Comparison of ENCODE assay signal across 8 mouse cellular contexts in the genomic region with DNA sequence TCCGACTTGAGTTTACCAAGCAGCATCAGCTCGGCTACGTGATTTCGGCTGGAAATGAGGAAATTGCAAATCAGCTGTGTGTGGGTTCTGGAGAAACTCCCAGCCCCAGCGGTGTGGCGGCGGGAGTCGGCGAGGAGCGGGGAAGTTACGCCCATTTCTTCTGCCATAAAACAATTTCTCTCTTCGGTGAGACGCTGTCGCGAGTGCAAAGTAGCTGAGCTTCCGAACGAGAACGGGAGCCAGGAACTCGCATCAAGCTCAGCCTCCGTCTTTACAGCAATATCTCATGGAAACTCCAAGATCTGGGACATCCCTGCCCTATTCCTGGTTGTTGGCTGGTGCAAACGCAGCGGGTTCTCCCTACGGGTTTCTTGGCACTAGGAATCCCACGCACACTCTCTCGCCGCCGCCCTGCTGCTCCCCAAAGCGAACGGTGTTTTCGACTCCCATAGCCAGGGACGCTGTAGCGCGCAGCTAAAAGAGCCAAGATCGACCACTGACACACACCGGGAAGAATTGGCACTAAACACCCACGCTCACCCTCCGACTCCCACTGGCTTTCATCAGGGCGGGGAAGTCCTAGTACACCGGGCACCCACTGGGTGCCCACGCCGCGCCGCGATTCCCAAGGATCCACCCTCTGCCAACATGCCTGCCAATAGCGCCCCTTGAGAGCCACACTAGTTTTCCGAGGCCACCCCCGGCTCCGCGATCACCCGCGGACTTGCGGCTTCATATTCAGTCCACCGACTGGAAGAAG. TPM values are rescaled to one million over a fixed set of nuclear protein-coding genes. Genes with fewer than 3 reads are reported as not detected.
DNase-seq lines count a peak whose midpoint lies in the region; ATAC-seq and TF ChIP-seq lines count a peak whose summit lies in the region.

No protein-coding gene starts in this region.

- peak; percentile 17; the same call in 1 of the 2 replicates for TF ChIP-seq CTCF in forebrain, postnatal 0 days (IDR thresholded peaks at IDR 0.05; ENCODE audit: low read depth)

- peak; percentile 26; the same call in 1 of the 2 replicates for ATAC-seq in forebrain, postnatal 0 days
- no peak for ATAC-seq in intestine, embryonic 15.5 days
- ATAC-seq in midbrain, embryonic 14.5 days (ENCODE audit: low FRiP score, low TSS enrichment), result no peak
- ATAC-seq in stomach, embryonic 16.5 days (ENCODE audit: insufficient read depth, low FRiP score), result no peak

- peak overlapping the region; percentile 100 for H3K4me2 ChIP-seq in forebrain, postnatal 0 days (ENCODE audit: low read depth)
- peak overlapping the region; percentile 99 for H3K4me2 ChIP-seq in intestine, embryonic 15.5 days (replicated peaks)
- peak overlapping the region; percentile 81 for H3K4me2 ChIP-seq in midbrain, embryonic 14.5 days (ENCODE audit: low read length)
- H3K4me2 ChIP-seq in stomach, embryonic 16.5 days (ENCODE audit: low read depth, low read length), result peak overlapping the region; percentile 99

- peak; percentile 19 for DNase-seq in gastrocnemius, postnatal 10 days
- no peak for DNase-seq in gastrocnemius, adult 18-20 months (ENCODE audit: low spot score)
- peak; percentile 64 for DNase-seq in cerebellum, adult 8-10 months
- peak; percentile 71 for DNase-seq in forebrain, postnatal 0 days
- DNase-seq in left cerebral cortex, postnatal 36 days (ENCODE audit: low spot score in 2 of 2), result peak; percentile 70 to 77
- DNase-seq in midbrain, embryonic 14.5 days, result peak; percentile 70

- H3K9ac ChIP-seq in forebrain, postnatal 0 days, result peak overlapping the region; percentile 58
- peak overlapping the region; percentile 67 for H3K9ac ChIP-seq in intestine, embryonic 15.5 days
- peak overlapping the region; percentile 80 for H3K9ac ChIP-seq in midbrain, embryonic 14.5 days (replicated peaks; ENCODE audit: low read length)
- H3K9ac ChIP-seq in stomach, embryonic 16.5 days (ENCODE audit: low read length), result peak overlapping the region; percentile 78

- peak overlapping the region; percentile 82; the same call in 1 of the 2 replicates for H3K27ac ChIP-seq in forebrain, postnatal 0 days (ENCODE audit: low read depth, low read length)
- peak overlapping the region; percentile 76; the same call in 1 of the 2 replicates for H3K27ac ChIP-seq in intestine, embryonic 15.5 days
- peak overlapping the region; percentile 85 for H3K27ac ChIP-seq in midbrain, embryonic 14.5 days (replicated peaks; ENCODE audit: low read depth, low read length)
- no peak overlapping the region for H3K27ac ChIP-seq in stomach, embryonic 16.5 days (ENCODE audit: low read length)

- no peaks in the 10 kb centered on the region for H3K36me3 ChIP-seq in forebrain, postnatal 0 days (ENCODE audit: insufficient read depth)
- H3K36me3 ChIP-seq in intestine, embryonic 15.5 days, result no peaks in the 10 kb centered on the region
- H3K36me3 ChIP-seq in midbrain, embryonic 14.5 days (ENCODE audit: control insufficient read depth, insufficient read depth, low read length), result no peaks in the 10 kb centered on the region
- no peaks in the 10 kb centered on the region for H3K36me3 ChIP-seq in stomach, embryonic 16.5 days (ENCODE audit: control insufficient read depth, insufficient read depth, low read length)

- WGBS in forebrain, postnatal 0 days, result under 1% methylated on average over 53 of the region's 53 CpGs
- under 1% methylated on average over 53 of the region's 53 CpGs for WGBS in intestine, embryonic 15.5 days
- WGBS in midbrain, embryonic 14.5 days, result 0% methylated on average over 53 of the region's 53 CpGs
- WGBS in stomach, embryonic 16.5 days, result under 1% methylated on average over 53 of the region's 53 CpGs

- intact Hi-C loops in left cerebral cortex, postnatal 36 days (cut with DNase I), result loop anchor here (2.0 to 5.0 kb wide), 5 partner anchors 74 to 374 kb away; no protein-coding TSS in a partner anchor

- H3K27me3 ChIP-seq in forebrain, postnatal 0 days (ENCODE audit: insufficient read depth, low read length), result no peaks in the 10 kb centered on the region; the same call in 1 of the 2 replicates
- no peaks in the 10 kb centered on the region for H3K27me3 ChIP-seq in intestine, embryonic 15.5 days (replicated peaks)
- 0 out of 2 replicates have a peak, but pooled peaks cover 4% of the 10 kb centered on the region for H3K27me3 ChIP-seq in midbrain, embryonic 14.5 days (ENCODE audit: control insufficient read depth, insufficient read depth, low read length)
- peaks cover 15% of the 10 kb centered on the region for H3K27me3 ChIP-seq in stomach, embryonic 16.5 days (ENCODE audit: control insufficient read depth, insufficient read depth, low read length)

- H3K4me3 ChIP-seq in forebrain, postnatal 0 days (ENCODE audit: low read depth, low read length), result peak overlapping the region; percentile 63
- peak overlapping the region; percentile 69 for H3K4me3 ChIP-seq in intestine, embryonic 15.5 days (replicated peaks)
- peak overlapping the region; percentile 75 for H3K4me3 ChIP-seq in midbrain, embryonic 14.5 days (replicated peaks; ENCODE audit: low read depth, low read length)
- peak overlapping the region; percentile 72 for H3K4me3 ChIP-seq in stomach, embryonic 16.5 days (replicated peaks; ENCODE audit: low read length)

- H3K9me3 ChIP-seq in forebrain, postnatal 0 days (ENCODE audit: low read length), result no peaks in the 10 kb centered on the region
- no peaks in the 10 kb centered on the region for H3K9me3 ChIP-seq in intestine, embryonic 15.5 days
- H3K9me3 ChIP-seq in midbrain, embryonic 14.5 days (ENCODE audit: control insufficient read depth, low read length), result no peaks in the 10 kb centered on the region
- H3K9me3 ChIP-seq in stomach, embryonic 16.5 days (replicated peaks; ENCODE audit: control insufficient read depth, low read length), result no peaks in the 10 kb centered on the region

- peaks cover 6% of the 10 kb centered on the region; the same call in 1 of the 2 replicates for H3K4me1 ChIP-seq in forebrain, postnatal 0 days (ENCODE audit: insufficient read depth)
- peaks cover 19% of the 10 kb centered on the region for H3K4me1 ChIP-seq in intestine, embryonic 15.5 days (replicated peaks)
- peaks cover 20% of the 10 kb centered on the region for H3K4me1 ChIP-seq in midbrain, embryonic 14.5 days (ENCODE audit: control insufficient read depth, insufficient read depth, low read length)
- peaks cover 6% of the 10 kb centered on the region for H3K4me1 ChIP-seq in stomach, embryonic 16.5 days (ENCODE audit: control insufficient read depth, insufficient read depth, low read length)

RNA-seq across cellular contexts. Expression of a gene that starts 1.4 kb away (rescaled TPM):
- total RNA-seq in gastrocnemius, postnatal 10 days (2021), result 10 to 100 TPM; 20.4 to 26.2 TPM
- 10 to 100 TPM; 21.7 to 23.7 TPM for total RNA-seq in gastrocnemius, adult 18-20 months (2021)
- 11.4 and 15.3 TPM in 2 replicates for total RNA-seq in forebrain, postnatal 0 days (2014; rRNA removed)
- 4.9 and 8.1 TPM in 2 replicates for polyA plus RNA-seq in forebrain, postnatal 0 days (2015; fragmentation: Nextera tagmentation; extraction: Ambion mirVana)
- polyA plus RNA-seq in intestine, embryonic 15.5 days (2015; fragmentation: Nextera tagmentation; extraction: Ambion mirVana), result 8.6 TPM in 2 replicates
- 1 to 10 TPM; 4.4 to 7.8 TPM for total RNA-seq in left cerebral cortex, postnatal 36 days (2021)
- 28.9 and 30.1 TPM in 2 replicates for polyA plus RNA-seq in midbrain, embryonic 14.5 days (2014; fragmentation: Nextera tagmentation; extraction: Ambion mirVana)
- 4.2 and 4.4 TPM in 2 replicates for polyA plus RNA-seq in stomach, embryonic 16.5 days (2015; fragmentation: Nextera tagmentation; extraction: Ambion mirVana)

RNA-seq across cellular contexts. Expression of a gene that starts 34.2 kb away (rescaled TPM):
- 10 to 100 TPM; 26.1 to 26.5 TPM for total RNA-seq in gastrocnemius, postnatal 10 days (2021)
- 10 to 100 TPM; 19.6 to 21.2 TPM for total RNA-seq in gastrocnemius, adult 18-20 months (2021)
- 45.3 and 49.7 TPM in 2 replicates for total RNA-seq in forebrain, postnatal 0 days (2014; rRNA removed)
- 42.4 and 42.7 TPM in 2 replicates for polyA plus RNA-seq in forebrain, postnatal 0 days (2015; fragmentation: Nextera tagmentation; extraction: Ambion mirVana)
- polyA plus RNA-seq in intestine, embryonic 15.5 days (2015; fragmentation: Nextera tagmentation; extraction: Ambion mirVana), result 26.1 and 27.3 TPM in 2 replicates
- 10 to 100 TPM; 28.7 to 32.3 TPM for total RNA-seq in left cerebral cortex, postnatal 36 days (2021)
- polyA plus RNA-seq in midbrain, embryonic 14.5 days (2014; fragmentation: Nextera tagmentation; extraction: Ambion mirVana), result 40.8 and 41.4 TPM in 2 replicates
- polyA plus RNA-seq in stomach, embryonic 16.5 days (2015; fragmentation: Nextera tagmentation; extraction: Ambion mirVana), result 37.1 and 42.0 TPM in 2 replicates
